Mouse (Mus musculus): ENCODE results near the gene Cdh13.

DNA sequence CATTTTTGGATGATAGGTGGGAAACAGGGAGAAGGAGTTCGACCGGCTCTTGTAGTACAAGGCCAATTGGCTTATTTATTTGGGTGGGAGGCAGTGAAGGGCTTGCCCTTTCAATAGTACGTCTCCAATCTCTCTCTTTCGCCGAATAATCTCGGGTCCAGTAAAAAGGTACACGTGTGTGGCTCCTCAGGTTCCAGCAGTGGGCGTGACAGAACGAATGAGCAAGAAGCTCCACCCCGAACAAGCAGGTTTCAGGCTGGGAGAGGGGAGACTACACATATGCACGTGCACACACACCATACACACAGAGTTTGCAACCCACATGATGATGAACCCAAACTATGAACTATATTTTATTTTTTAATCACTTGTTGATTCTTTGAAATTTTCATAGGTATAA is 653.9 kb downstream of the Cdh13 start:
- TF ChIP-seq CTCF (IDR thresholded peaks at IDR 0.05; ENCODE audit: low read depth) (no peak), EP300 (optimal IDR thresholded peaks at IDR 0.05) (no peak)

Measured in stomach, postnatal 0 days (tissue).